In genomic region chr6:99388741-99389675, GRCm38 (mm10) we compare ENCODE assay signal across 8 mouse cellular contexts.
A peak's percentile ranks its signal among the peaks of the same experiment; 100 is the strongest.
DNase-seq lines count a peak whose midpoint lies in the region; ATAC-seq lines count a peak whose summit lies in the region.

No protein-coding gene starts in this region.

- H3K4me1 ChIP-seq in neural tube, embryonic 13.5 days (replicated peaks), result no peaks in the 10 kb centered on the region; the same call in 1 of the 2 replicates

- ATAC-seq in neural tube, embryonic 13.5 days (ENCODE audit: low read depth), result no peak

- H3K27me3 ChIP-seq in neural tube, embryonic 13.5 days, result no peaks in the 10 kb centered on the region

- H3K4me3 ChIP-seq in neural tube, embryonic 13.5 days, result no peak overlapping the region

- no peak overlapping the region for H3K4me2 ChIP-seq in neural tube, embryonic 13.5 days

- DNase-seq in neural tube, embryonic 10.5 days (ENCODE audit: extremely low spot score, low spot score), result no peak
- peak; percentile 93 for DNase-seq in fat pad, adult 2 months (ENCODE audit: extremely low read depth, low read depth, low spot score)
- peak; percentile 23 to 36 for DNase-seq in kidney, postnatal 36 days
- DNase-seq in naive thymus-derived CD4-positive, alpha-beta T cell, adult 2 months (ENCODE audit: low read depth), result peak; percentile 86
- no peak for DNase-seq in MN1 (ENCODE audit: low spot score)
- DNase-seq in layer of hippocampus, adult 9-10 months (ENCODE audit: low spot score), result no peak
- DNase-seq in cerebellum, postnatal 4 days (ENCODE audit: low spot score in 2 of 2), result no peak

- 75% methylated on average over 19 of the region's 19 CpGs for WGBS in neural tube, embryonic 13.5 days

- H3K27ac ChIP-seq in neural tube, embryonic 13.5 days (replicated peaks), result peak overlapping the region; percentile 46; the same call in 1 of the 2 replicates

- H3K9ac ChIP-seq in neural tube, embryonic 13.5 days, result no peak overlapping the region

- no peaks in the 10 kb centered on the region for H3K36me3 ChIP-seq in neural tube, embryonic 13.5 days

- no peaks in the 10 kb centered on the region for H3K9me3 ChIP-seq in neural tube, embryonic 13.5 days

Comparison
In these comparisons a context has a peak if more than half of its experiments do, and no peak if none do; other contexts are left out.
1. DNase-seq: peak in fat pad, adult 2 months (single experiment), kidney, postnatal 36 days (2 of 2) and naive thymus-derived CD4-positive, alpha-beta T cell, adult 2 months (single experiment); none in neural tube, embryonic 10.5 days (single experiment), MN1 (single experiment), layer of hippocampus, adult 9-10 months (single experiment) and cerebellum, postnatal 4 days (0 of 2).